Mouse (Mus musculus): ENCODE results near the gene Lce1a2.

DNA sequence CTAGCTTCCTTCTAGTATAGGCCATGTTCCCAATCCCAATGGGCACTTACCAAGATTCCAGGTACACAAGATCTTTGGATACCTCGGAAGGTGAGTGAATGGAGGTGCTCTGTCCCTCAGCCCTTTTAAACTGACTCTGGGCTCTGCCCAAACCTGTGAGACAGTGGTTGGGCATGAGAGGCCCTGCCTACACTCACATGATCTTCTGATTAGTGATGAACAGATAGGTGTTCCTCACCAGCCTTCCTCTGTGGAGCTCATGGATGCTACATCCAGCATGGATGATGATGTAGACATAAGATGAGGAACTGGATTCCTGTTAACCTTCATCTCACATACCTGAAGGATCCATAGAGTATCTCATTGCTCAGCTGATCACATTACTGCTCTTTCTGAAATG is 21.9 kb downstream of the Lce1a2 start, which contains the start of gene Lce1a1:
- TF ChIP-seq POLR2A (IDR thresholded peaks at IDR 0.05; ENCODE audit: extremely low read depth, insufficient read depth, low read length) (no peak), CTCF (IDR thresholded peaks at IDR 0.05; ENCODE audit: low read depth, low read length) (no peak)

All from liver, adult 2 months (tissue).